Mouse (Mus musculus) adrenal gland, postnatal 10 days (tissue): ENCODE results near the gene Ypel3. TPM values are rescaled to one million over a fixed set of nuclear protein-coding genes. Genes with fewer than 3 reads are reported as not detected.
"Not testable (repeated sequence)": the region's sequence is repeated elsewhere in the genome, so short reads cannot be mapped to it uniquely, and the experiment has no call there.

ENCODE experiments used
- DNase-seq: peaks from one replicate; pipeline ENCODE4 v3.0.0; 2021; ENCODE audit warnings: mixed read lengths
- long read RNA-seq, 2 experiments: library from polyadenylated mRNA; stranded (forward); transcript quantifications; one replicate each; pipeline ENCODE4 v2.0.0; 2021
- total RNA-seq, 2 experiments: library from RNA; stranded (reverse); gene quantifications; 2 replicates each; pipeline ENCODE4 v1.2.3; 2021

Gene Ypel3
- total RNA-seq, result 100 to 1,000 TPM; 140 to 147 TPM
- long read RNA-seq, experiment 1, transcript Ypel3-201 (5 exons, 973 nt), result major isoform, 141 of 168 reads
- long read RNA-seq, experiment 1, transcript Ypel3-203 (4 exons, 1,594 nt), result minor isoform, 6 of 168 reads
- long read RNA-seq, experiment 1, partial matches to known transcripts, result 1 of 168 reads
- long read RNA-seq, experiment 1, other reads (novel, unspliced or antisense), result 18 of 168 reads
- long read RNA-seq, experiment 2, transcript Ypel3-201 (5 exons, 973 nt), result major isoform, 131 of 163 reads
- long read RNA-seq, experiment 2, partial matches to known transcripts, result 5 of 163 reads
- long read RNA-seq, experiment 2, other reads (novel, unspliced or antisense), result 21 of 163 reads

- DNase-seq, result peak; percentile 98
These were observed at the start of gene Ypel3 for GRCm38 (mm10) chr7:126776598-126777057. Ypel3 (plus strand) TSS chr7:126776955.

- DNase-seq, result not testable (repeated sequence)
These were observed 46.4 kb upstream of the Ypel3 start for GRCm38 (mm10) chr7:126730256-126730789.

DNA sequence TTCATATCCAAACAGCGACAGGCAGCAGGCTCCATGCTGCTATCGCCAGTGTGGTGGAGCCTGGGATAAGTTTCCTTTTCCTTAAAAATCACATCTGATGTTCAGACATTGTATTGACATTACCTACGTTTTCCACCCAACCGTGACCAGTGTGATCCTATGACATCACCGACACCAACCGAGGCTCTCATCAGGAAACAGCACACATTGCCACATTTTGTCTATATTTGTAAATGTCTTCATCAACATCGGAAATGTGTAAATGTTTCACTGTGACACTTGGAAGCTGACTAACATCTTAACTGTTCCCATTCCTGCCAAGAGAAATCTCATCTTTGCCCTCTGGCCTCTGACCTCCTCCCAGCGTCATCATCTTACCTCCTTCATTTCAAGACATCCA lies 40.6 kb upstream of the Ypel3 start:
- no peak for DNase-seq

- DNase-seq, result no peak
These were observed 37.2 kb upstream of the Ypel3 start for GRCm38 (mm10) chr7:126739551-126739950.

DNA sequence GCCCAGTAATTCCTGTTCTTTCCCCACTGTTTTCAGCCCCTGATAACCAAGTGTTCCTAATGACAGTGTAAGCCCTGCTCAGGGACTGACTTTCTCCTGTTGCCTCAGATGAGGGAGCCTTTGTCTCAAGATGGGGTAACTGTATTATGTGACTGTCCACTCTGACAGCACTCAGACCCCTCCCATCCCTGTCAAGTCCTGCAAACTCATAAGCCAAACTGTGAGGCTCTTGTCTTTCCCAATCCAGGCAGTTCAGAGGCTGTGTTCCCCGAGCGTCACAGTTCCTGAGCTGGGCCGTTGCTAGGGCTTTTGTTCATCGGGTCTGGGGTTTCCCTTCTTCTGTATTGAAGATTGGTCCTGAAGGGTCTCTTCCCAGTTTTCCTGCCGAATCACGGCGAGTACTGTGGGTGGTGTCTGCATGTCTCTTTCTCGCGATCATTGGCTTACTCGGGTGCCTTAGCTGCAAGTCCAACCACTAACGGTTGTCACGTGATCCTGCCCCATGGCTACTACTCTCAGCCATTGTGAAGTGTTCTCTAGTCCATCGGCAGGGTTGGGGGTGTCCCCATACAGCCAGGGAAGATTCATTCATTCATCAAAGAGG lies 36.5 kb upstream of the Ypel3 start:
- DNase-seq, result no peak

DNA sequence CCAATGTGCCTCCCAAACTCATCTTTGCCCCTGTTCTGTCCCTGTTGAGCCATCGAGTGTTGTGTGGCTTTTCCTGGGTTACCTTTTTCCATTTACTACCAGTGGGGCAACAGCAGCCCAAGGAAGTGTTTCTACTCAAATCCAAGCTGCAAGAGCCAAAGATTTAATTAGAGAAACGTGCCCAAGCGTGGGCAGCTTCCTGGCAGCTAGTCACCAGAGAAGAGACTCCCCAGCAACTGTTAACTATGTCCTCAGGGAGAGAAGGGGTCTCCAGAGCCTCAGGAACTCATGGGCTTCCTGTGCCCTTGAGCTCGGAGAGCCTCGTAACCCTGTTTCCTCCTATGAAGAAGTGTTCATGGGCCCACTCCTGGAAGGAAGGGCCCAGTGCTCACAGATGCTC lies 35.8 kb upstream of the Ypel3 start:
- no peak for DNase-seq

DNA sequence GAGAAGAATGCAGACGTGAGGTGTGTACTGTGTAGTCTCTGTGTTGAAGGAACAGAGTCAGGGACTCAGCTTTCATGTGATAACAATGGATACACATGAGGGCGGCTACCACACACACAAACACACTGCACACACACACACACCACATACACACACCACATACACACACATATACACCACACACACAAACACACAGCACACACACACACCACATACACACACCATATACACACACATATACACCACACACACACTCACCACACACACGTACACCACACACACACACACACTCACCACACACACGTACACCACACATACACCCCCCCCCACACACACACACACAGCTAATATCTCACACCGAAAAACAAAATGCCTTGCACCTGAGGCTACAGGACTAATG lies 35.3 kb upstream of the Ypel3 start:
- DNase-seq, result no peak

DNA sequence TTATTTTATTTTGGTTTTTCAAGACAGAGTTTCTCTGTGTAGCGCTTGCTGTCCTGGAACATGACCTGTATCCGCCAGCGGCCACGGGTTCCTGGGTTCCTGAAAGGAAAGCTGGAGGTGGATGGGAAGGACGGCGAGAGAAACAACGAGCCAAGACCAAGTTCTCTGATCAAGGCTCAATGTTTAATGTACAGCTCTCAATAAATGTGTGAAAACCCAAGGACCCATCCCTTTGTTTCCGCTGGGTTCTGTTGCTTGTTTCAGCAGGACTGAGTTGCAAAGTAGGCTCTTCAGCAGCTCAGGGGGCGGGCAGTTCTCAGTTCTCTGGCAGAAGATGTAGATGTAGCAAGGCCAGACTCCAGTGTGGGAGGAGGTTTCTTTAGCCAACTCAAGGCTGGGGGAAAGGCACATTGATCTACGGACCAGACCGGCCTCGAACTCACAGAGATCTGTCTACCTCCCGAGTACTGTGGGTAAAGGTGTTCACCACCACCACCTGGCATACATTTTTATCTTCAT lies 34.7 kb upstream of the Ypel3 start:
- DNase-seq, result no peak

DNA sequence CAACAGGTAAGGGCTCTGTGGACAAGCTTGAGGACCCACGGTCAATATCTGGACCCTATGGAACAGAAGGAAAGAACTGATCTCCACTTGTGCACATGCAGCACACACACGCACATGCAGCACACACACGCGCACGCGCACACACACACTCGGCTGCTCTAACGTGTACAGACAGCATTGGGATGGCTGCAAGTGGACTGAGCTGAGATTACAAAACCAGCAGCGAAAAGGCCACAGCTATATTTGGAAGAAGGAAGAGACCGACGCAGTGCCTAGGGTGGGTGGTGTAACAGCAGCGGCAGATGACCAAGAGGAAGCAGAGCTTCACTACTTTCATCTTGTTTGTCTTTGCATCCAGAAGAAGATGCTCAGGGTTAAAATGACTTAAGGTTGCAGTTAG lies 30.7 kb upstream of the Ypel3 start:
- DNase-seq, result no peak

GRCm38 (mm10) chr7:126746798-126747197 lies 30.0 kb upstream of the Ypel3 start:
- DNase-seq, result no peak

GRCm38 (mm10) chr7:126748824-126749223 lies 27.9 kb upstream of the Ypel3 start:
- DNase-seq, result no peak

- DNase-seq, result no peak
These were observed 27.0 kb upstream of the Ypel3 start for GRCm38 (mm10) chr7:126749582-126750343.

DNA sequence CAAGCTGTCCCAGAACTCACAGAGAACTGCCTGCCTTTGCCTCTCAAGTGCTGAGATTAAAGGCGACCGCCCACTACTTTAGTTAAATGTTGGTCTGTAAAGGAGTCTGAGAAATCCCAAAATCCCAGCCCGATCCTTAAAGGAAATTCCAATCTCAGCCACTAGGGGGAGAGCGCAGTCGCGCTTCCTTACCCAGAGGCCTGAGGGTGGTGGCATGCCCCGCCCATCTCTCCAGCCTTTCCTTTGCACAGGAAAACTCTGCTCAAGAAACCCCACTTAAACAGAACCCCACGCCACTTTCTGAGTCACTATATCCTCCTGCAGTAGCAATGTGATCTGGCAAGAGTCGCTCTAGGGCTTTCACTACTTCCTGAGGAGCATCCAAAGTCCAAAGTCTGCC lies 21.9 kb upstream of the Ypel3 start:
- DNase-seq, result peak; percentile 84

DNA sequence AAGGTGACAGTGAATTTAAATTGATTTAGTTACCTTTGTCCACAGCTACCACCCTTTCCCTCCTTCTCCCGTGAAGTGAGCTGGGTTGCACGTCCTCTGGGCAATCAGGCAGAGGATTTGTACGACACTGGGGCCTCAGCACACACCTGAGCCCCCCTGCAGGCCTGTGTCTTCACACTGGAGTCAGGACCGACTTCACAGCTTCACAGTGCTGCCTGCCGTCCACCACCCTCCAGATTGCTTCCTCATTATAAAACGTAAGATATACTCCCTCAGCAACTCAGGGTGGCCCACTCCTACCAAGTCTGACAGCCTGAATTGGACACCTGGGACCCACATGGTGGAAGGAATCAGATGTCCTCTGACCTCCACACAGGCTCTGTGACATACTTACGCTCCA lies 18.2 kb upstream of the Ypel3 start:
- DNase-seq, result no peak

DNA sequence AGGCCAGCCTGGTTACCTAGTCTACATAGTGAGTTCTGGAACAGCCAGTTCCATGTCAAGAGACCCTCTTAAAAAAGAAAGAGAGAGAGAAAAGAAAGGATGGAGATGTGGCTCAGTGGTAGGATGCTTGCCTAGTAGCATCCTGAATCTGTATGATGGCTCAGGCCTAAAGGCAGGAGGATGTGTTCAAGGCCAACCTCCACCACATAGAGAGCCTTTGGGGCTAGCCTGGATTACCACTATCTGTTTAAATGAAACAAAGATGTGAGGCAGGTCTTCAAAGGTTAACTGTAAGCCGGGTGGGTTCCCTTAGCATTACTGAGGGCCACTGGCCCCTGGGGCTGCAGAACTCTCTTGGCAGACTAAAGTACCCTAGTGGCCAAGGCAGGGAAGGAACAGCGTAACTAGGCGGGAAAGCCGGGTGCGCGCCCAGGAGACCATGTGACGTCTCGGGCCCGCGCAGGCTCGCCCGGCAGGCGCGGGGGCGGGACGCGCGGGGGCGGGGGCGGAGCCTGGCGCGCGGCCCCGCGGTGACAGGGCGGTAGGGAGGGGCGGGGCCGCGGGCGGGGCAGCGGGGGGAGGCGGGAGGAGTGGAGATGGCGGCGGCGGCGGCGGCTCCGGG lies 17.6 kb upstream of the Ypel3 start, which contains the start of gene Mapk3:
Gene Mapk3 (plus strand): TSS at position 552 of the 622 bp plus-strand sequence.
- peak; percentile 94 for DNase-seq

- DNase-seq, result no peak
These were observed 16.9 kb upstream of the Ypel3 start for GRCm38 (mm10) chr7:126759672-126760390.

GRCm38 (mm10) chr7:126760391-126760802 lies 16.4 kb upstream of the Ypel3 start:
- DNase-seq, result peak; percentile 75

- DNase-seq, result peak; percentile 55
These were observed 15.8 kb upstream of the Ypel3 start for GRCm38 (mm10) chr7:126760956-126761355.

DNA sequence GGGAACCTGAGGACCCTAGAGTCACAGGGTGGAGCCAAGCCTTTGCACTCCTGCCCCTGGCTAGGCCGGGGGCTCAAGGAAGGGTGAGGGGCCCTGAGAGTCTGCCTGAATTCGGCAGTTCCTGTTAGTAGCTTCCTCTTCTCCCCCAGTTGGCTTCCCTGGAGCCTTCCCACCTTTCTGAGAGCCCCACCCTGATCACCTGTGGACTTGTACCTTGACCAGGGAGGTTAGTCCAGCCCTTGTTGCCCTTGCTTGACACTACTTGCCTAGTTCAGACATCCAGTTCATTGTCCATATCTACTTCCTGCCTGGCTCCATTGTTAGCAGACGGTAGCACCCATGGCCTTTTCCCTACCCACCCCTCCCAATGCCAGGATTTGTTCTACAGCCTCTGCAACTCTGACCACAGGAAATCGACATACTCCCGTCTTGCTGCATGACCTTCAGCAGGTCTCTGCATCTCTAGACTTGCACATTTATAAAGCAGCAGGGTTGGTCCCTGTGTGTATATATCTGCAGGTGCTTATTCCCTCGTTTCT lies 15.2 kb upstream of the Ypel3 start:
- no peak for DNase-seq

GRCm38 (mm10) chr7:126762471-126763008 lies 14.2 kb upstream of the Ypel3 start:
- no peak for DNase-seq

GRCm38 (mm10) chr7:126765540-126765939 lies 11.2 kb upstream of the Ypel3 start:
- DNase-seq, result no peak
